Mouse (Mus musculus) forebrain, postnatal 0 days (tissue): Measurements from ENCODE around the gene Gusb. TPM values are rescaled to one million over a fixed set of nuclear protein-coding genes. Genes with fewer than 3 reads are reported as not detected.

Experiments
- ATAC-seq: fragments of 200-750 bp; cut with Nextera tagmentation; 2 replicates; pipeline ENCODE4 v1.8.0; 2017; ENCODE audit warnings: mild to moderate bottlenecking, moderate library complexity
- DNase-seq: peaks from one replicate; pipeline ENCODE4 v3.0.0-alpha.2; 2015
- H3K27ac ChIP-seq: fragments of 300-500 bp; sonication (generic); 2 replicates; pipeline ENCODE4 v1.5.1; 2014; ENCODE audit warnings: low read depth, mild to moderate bottlenecking, antibody characterized with exemption, low read length, moderate library complexity, mixed read lengths
- H3K27me3 ChIP-seq: fragments of 300-500 bp; sonication (generic); 2 replicates; pipeline ENCODE4 v1.6.1; 2014; ENCODE audit warnings: mild to moderate bottlenecking, low read length, mixed read lengths; ENCODE audit not compliant: insufficient read depth
- H3K36me3 ChIP-seq: fragments of 300-500 bp; sonication (generic); 2 replicates; pipeline ENCODE4 v1.6.1; 2014; ENCODE audit warnings: mild to moderate bottlenecking, moderate library complexity; ENCODE audit not compliant: insufficient read depth
- H3K4me1 ChIP-seq: fragments of 300-500 bp; sonication (generic); 2 replicates; pipeline ENCODE4 v1.6.1; 2014; ENCODE audit warnings: antibody characterized with exemption; ENCODE audit not compliant: insufficient read depth
- H3K4me2 ChIP-seq: fragments of 300-500 bp; sonication (generic); 2 replicates; pipeline ENCODE4 v1.6.1; 2014; ENCODE audit warnings: low read depth, mild to moderate bottlenecking, moderate library complexity
- H3K4me3 ChIP-seq: fragments of 300-500 bp; sonication (generic); 2 replicates; pipeline ENCODE4 v1.5.1; 2014; ENCODE audit warnings: low read depth, low read length, mixed read lengths
- H3K9ac ChIP-seq: fragments of 300-500 bp; sonication (generic); 2 replicates; pipeline ENCODE4 v1.6.1; 2014; ENCODE audit warnings: mild to moderate bottlenecking
- H3K9me3 ChIP-seq: fragments of 300-500 bp; sonication (generic); 2 replicates; pipeline ENCODE4 v1.6.1; 2016; ENCODE audit warnings: low read length
- CTCF ChIP-seq: sonication (generic); IDR thresholded peaks from 2 replicates; pipeline ENCODE4 v1.5.1; 2016; ENCODE audit warnings: antibody characterized with exemption, control low read depth, low read depth
- WGBS: fragments of 180-500 bp; shearing (Covaris S2); extraction: QIAGEN DNeasy Blood & Tissue Kit; methylation state at CpG from one replicate; pipeline ENCODE4 v1.1.7; 2014; 5-methylcytosine and 5-hydroxymethylcytosine counted together
- polyA plus RNA-seq: library from polyadenylated mRNA; unstranded; fragments of >200 nt; fragmentation: Nextera tagmentation; extraction: Ambion mirVana; gene quantifications from 2 replicates; pipeline ENCODE4 v1.2.1, GENCODE M21; 2015
- total RNA-seq: library from RNA; depleted of rRNA; stranded (reverse); fragments of >200 nt; gene quantifications from 2 replicates; pipeline ENCODE4 v1.2.3, GENCODE M21; 2014

Gene Gusb
- total and polyA plus RNA-seq, 2 experiments from 2014 or later, result 19.9 to 29.3 TPM

GRCm38 (mm10) chr5:129999097-129999496 is 3.8 kb downstream of the Gusb start:
- H3K4me3 ChIP-seq, result no peak overlapping the region
- ATAC-seq, result peak; percentile 38; the same call in 1 of the 2 replicates
- DNase-seq, result peak; percentile 71
- 33% methylated on average over 4 of the region's 4 CpGs for WGBS
- H3K4me1 ChIP-seq, result peaks cover 9% of the 10 kb centered on the region; the same call in 1 of the 2 replicates
- no peaks in the 10 kb centered on the region for H3K9me3 ChIP-seq
- H3K4me2 ChIP-seq, result no peak overlapping the region
- no peaks in the 10 kb centered on the region for H3K36me3 ChIP-seq
- TF ChIP-seq CTCF, result peak; percentile 84
- H3K27ac ChIP-seq, result no peak overlapping the region
- H3K9ac ChIP-seq, result no peak overlapping the region
- H3K27me3 ChIP-seq, result no peaks in the 10 kb centered on the region

- no peak for DNase-seq
- H3K9me3 ChIP-seq, result no peaks in the 10 kb centered on the region
- H3K4me2 ChIP-seq, result no peak overlapping the region
- H3K27me3 ChIP-seq, result no peaks in the 10 kb centered on the region
- H3K4me1 ChIP-seq, result peaks cover 9% of the 10 kb centered on the region; the same call in 1 of the 2 replicates
- TF ChIP-seq CTCF, result no peak; the same call in 1 of the 2 replicates
- 73% methylated on average over 19 of the region's 19 CpGs for WGBS
- no peak overlapping the region for H3K9ac ChIP-seq
- no peak overlapping the region for H3K4me3 ChIP-seq
- ATAC-seq, result no peak
- H3K36me3 ChIP-seq, result no peaks in the 10 kb centered on the region
- H3K27ac ChIP-seq, result no peak overlapping the region
Measured at GRCm38 (mm10) chr5:129997700-129998099, 5.1 kb downstream of the Gusb start.

- no peaks in the 10 kb centered on the region for H3K36me3 ChIP-seq
- H3K27ac ChIP-seq, result no peak overlapping the region
- H3K9ac ChIP-seq, result no peak overlapping the region
- no peaks in the 10 kb centered on the region for H3K4me1 ChIP-seq
- DNase-seq (no peak), ATAC-seq (no peak)
- no peaks in the 10 kb centered on the region for H3K27me3 ChIP-seq
- no peak overlapping the region for H3K4me3 ChIP-seq
- WGBS, result 88% methylated on average over 7 of the region's 7 CpGs
- H3K9me3 ChIP-seq, result no peaks in the 10 kb centered on the region
- H3K4me2 ChIP-seq, result no peak overlapping the region
- TF ChIP-seq CTCF, result no peak
Measured at GRCm38 (mm10) chr5:129994989-129995388, 7.9 kb downstream of the Gusb start.

GRCm38 (mm10) chr5:129993374-129993773 is 9.5 kb downstream of the Gusb start:
- ATAC-seq (no peak), DNase-seq (no peak)
- no peaks in the 10 kb centered on the region for H3K9me3 ChIP-seq
- H3K4me2 ChIP-seq, result no peak overlapping the region
- WGBS, result 95% methylated on average over 14 of the region's 14 CpGs
- no peak overlapping the region for H3K4me3 ChIP-seq
- H3K4me1 ChIP-seq, result no peaks in the 10 kb centered on the region
- H3K27ac ChIP-seq, result no peak overlapping the region
- no peaks in the 10 kb centered on the region for H3K27me3 ChIP-seq
- TF ChIP-seq CTCF, result no peak
- H3K9ac ChIP-seq, result no peak overlapping the region
- H3K36me3 ChIP-seq, result no peaks in the 10 kb centered on the region

- Histone ChIP-seq H3K27ac (no peak overlapping the region), H3K9ac (no peak overlapping the region), H3K36me3 (no peaks in the 10 kb centered on the region), H3K4me3 (no peak overlapping the region), H3K9me3 (no peaks in the 10 kb centered on the region), H3K4me2 (no peak overlapping the region), H3K27me3 (no peaks in the 10 kb centered on the region), H3K4me1 (no peaks in the 10 kb centered on the region)
- ATAC-seq, result no peak
- TF ChIP-seq CTCF, result no peak
- 93% methylated on average over 5 of the region's 5 CpGs for WGBS
- no peak for DNase-seq
Measured at GRCm38 (mm10) chr5:129991898-129992297, 11.0 kb downstream of the Gusb start.

- H3K4me3 ChIP-seq, result no peak overlapping the region
- TF ChIP-seq CTCF, result no peak
- no peaks in the 10 kb centered on the region for H3K4me1 ChIP-seq
- H3K9me3 ChIP-seq, result no peaks in the 10 kb centered on the region
- 83% methylated on average over 13 of the region's 13 CpGs for WGBS
- no peak overlapping the region for H3K27ac ChIP-seq
- no peaks in the 10 kb centered on the region for H3K27me3 ChIP-seq
- no peak overlapping the region for H3K4me2 ChIP-seq
- H3K9ac ChIP-seq, result no peak overlapping the region
- DNase-seq (no peak), ATAC-seq (no peak)
- no peaks in the 10 kb centered on the region for H3K36me3 ChIP-seq
Measured at GRCm38 (mm10) chr5:129989376-129989775, 13.5 kb downstream of the Gusb start.

- WGBS, result 76% methylated on average over 3 of the region's 3 CpGs
- H3K4me2 ChIP-seq, result no peak overlapping the region
- no peaks in the 10 kb centered on the region for H3K27me3 ChIP-seq
- no peaks in the 10 kb centered on the region for H3K9me3 ChIP-seq
- H3K4me1 ChIP-seq, result no peaks in the 10 kb centered on the region
- no peak for TF ChIP-seq CTCF
- no peak overlapping the region for H3K9ac ChIP-seq
- no peak overlapping the region for H3K27ac ChIP-seq
- no peak overlapping the region for H3K4me3 ChIP-seq
- DNase-seq (no peak), ATAC-seq (no peak)
- peaks cover 10% of the 10 kb centered on the region for H3K36me3 ChIP-seq
Measured at GRCm38 (mm10) chr5:129980216-129980615, 22.6 kb downstream of the Gusb start.
